ENCODE assay signal across 10 mouse cellular contexts in genomic region chr11:87758957-87759608, GRCm38 (mm10). TPM values are rescaled to one million over a fixed set of nuclear protein-coding genes. Genes with fewer than 3 reads are reported as not detected.
DNase-seq lines count a peak whose midpoint lies in the region; ATAC-seq and TF ChIP-seq lines count a peak whose summit lies in the region.
"Had no signal": no experiment of that assay in that cellular context is flagged by ENCODE, and none has a peak within 500 bp of the region (broad histone marks: within the 10 kb centered on the region; RNA-seq: fewer than 3 reads in every experiment).

No protein-coding gene starts in this region.

- no peak for TF ChIP-seq POLR2A in thymus, adult 2 months (IDR thresholded peaks at IDR 0.05; ENCODE audit: control insufficient read depth, extremely low read depth, insufficient read depth, low read length, poor library complexity)
- TF ChIP-seq POLR2A in bone marrow, adult 2 months (IDR thresholded peaks at IDR 0.05; ENCODE audit: borderline replicate concordance, control insufficient read depth, low read depth, low read length) = peak; percentile 55; the same call in 1 of the 2 replicates

- DNase-seq in thymus, adult 2 months = peak; percentile 21
- DNase-seq in thymus, postnatal 36 days = no peak
- DNase-seq in embryo, embryonic 9.5 days (ENCODE audit: extremely low spot score) = no peak
- DNase-seq in layer of hippocampus, adult 8-10 months (ENCODE audit: low spot score in 2 of 2) = no peak
- DNase-seq: heart, postnatal 4 days had no signal

- H3K4me3 ChIP-seq in thymus, adult 2 months (ENCODE audit: control insufficient read depth, insufficient read depth, low read length) = no peak overlapping the region
- H3K4me3 ChIP-seq in bone marrow, adult 2 months (replicated peaks; ENCODE audit: control insufficient read depth, low read depth, low read length) = no peak overlapping the region

- H3K27ac ChIP-seq in thymus, adult 2 months (ENCODE audit: control insufficient read depth, insufficient read depth, low read length) = peak overlapping the region; percentile 40; the same call in 1 of the 2 replicates
- no peak overlapping the region for H3K27ac ChIP-seq in bone marrow, adult 2 months (ENCODE audit: control insufficient read depth, insufficient read depth, low read depth, low read length, poor library complexity)

- peak; percentile 4 for ATAC-seq in megakaryocyte progenitor cell, adult 5-6 weeks (replicated peaks; ENCODE audit: poor library complexity)
- ATAC-seq in cerebellum, adult (ENCODE audit: insufficient number of reproducible peaks, low FRiP score, low TSS enrichment) = no peak

- 15% methylated on average over 4 of the region's 4 CpGs for WGBS in thymus, adult 2 months
- 13% methylated on average over 4 of the region's 4 CpGs for WGBS in bone marrow, adult 2 months

- peaks cover 36% of the 10 kb centered on the region for H3K4me1 ChIP-seq in thymus, adult 2 months (replicated peaks; ENCODE audit: control insufficient read depth, insufficient read depth, low read length)
- peaks cover 6% of the 10 kb centered on the region for H3K4me1 ChIP-seq in bone marrow, adult 2 months (ENCODE audit: control insufficient read depth, insufficient read depth, low read length)

- H3K36me3 ChIP-seq in thymus, adult 2 months (ENCODE audit: control insufficient read depth, insufficient read depth, low read length) = peaks cover 26% of the 10 kb centered on the region

- no peak for TF ChIP-seq CTCF in thymus, adult 2 months (IDR thresholded peaks at IDR 0.05; ENCODE audit: borderline replicate concordance, control insufficient read depth, extremely low read depth, insufficient read depth, low read length, poor library complexity)
- TF ChIP-seq CTCF in bone marrow, adult 2 months (IDR thresholded peaks at IDR 0.05; ENCODE audit: control insufficient read depth, insufficient read depth, low read length) = no peak

- peaks cover 9% of the 10 kb centered on the region for H3K27me3 ChIP-seq in thymus, adult 2 months (ENCODE audit: control insufficient read depth, insufficient read depth, low read length)

RNA-seq across cellular contexts. Expression of gene Tspoap1, which starts 1.3 kb away (rescaled TPM):
- 25.3 and 27.9 TPM in 2 replicates for polyA plus RNA-seq in thymus, adult 2 months (2012; rRNA removed)
- polyA plus RNA-seq in bone marrow, adult 2 months (2011; ENCODE audit: insufficient read depth, insufficient read length, low replicate concordance, missing spikeins) = 18.0 and 50.9 TPM in 2 replicates
- 34.1 and 38.5 TPM in 2 replicates for total RNA-seq in megakaryocyte progenitor cell, adult 5-6 weeks (2015)
- total RNA-seq in megakaryocyte progenitor cell, adult 5-6 weeks (2017) = 47.0 and 66.4 TPM in 2 replicates
- total RNA-seq in layer of hippocampus, adult 8-10 months (2022) = 100 to 1,000 TPM; 145 to 183 (median 166) TPM

RNA-seq across cellular contexts. Expression of gene Supt4a, which starts 21.7 kb away (rescaled TPM):
- polyA plus RNA-seq in thymus, adult 2 months (2012; rRNA removed) = 172 and 215 TPM in 2 replicates
- 38.9 and 127 TPM in 2 replicates for polyA plus RNA-seq in bone marrow, adult 2 months (2011; ENCODE audit: insufficient read depth, insufficient read length, low replicate concordance, missing spikeins)
- 147 and 161 TPM in 2 replicates for total RNA-seq in megakaryocyte progenitor cell, adult 5-6 weeks (2015)
- 52.8 and 63.7 TPM in 2 replicates for total RNA-seq in megakaryocyte progenitor cell, adult 5-6 weeks (2017)
- 10 to 100 TPM; 61.3 to 76.3 (median 69.6) TPM for total RNA-seq in layer of hippocampus, adult 8-10 months (2022)

RNA-seq across cellular contexts. Expression of gene Mpo, which starts 34.3 kb away (rescaled TPM):
- polyA plus RNA-seq in thymus, adult 2 months (2012; rRNA removed) = 4.6 and 8.5 TPM in 2 replicates
- 330 and 630 TPM in 2 replicates for polyA plus RNA-seq in bone marrow, adult 2 months (2011; ENCODE audit: insufficient read depth, insufficient read length, low replicate concordance, missing spikeins)
- 13,257 and 15,415 TPM in 2 replicates for total RNA-seq in megakaryocyte progenitor cell, adult 5-6 weeks (2015)
- 8,081 and 8,928 TPM in 2 replicates for total RNA-seq in megakaryocyte progenitor cell, adult 5-6 weeks (2017)
- under 1 TPM in 1 of 4 experiments, not detected in 3; 0.79 TPM for total RNA-seq in layer of hippocampus, adult 8-10 months (2022)
- total RNA-seq: liver, adult 2 months had no signal
- polyA plus RNA-seq: forebrain, postnatal 0 days had no signal

Comparison
In these comparisons a context has a peak if more than half of its experiments do, and no peak if none do; other contexts are left out.
1. RNA of gene Mpo, which starts 34.3 kb away (total RNA-seq): 8,081 to 15,415 TPM in megakaryocyte progenitor cell, adult 5-6 weeks; 0.79 TPM in layer of hippocampus, adult 8-10 months; every median in the first group is over 1,000 times any median in the second.